Mouse (Mus musculus): ENCODE results near the gene Fcgrt. TPM values are rescaled to one million over a fixed set of nuclear protein-coding genes. Genes with fewer than 3 reads are reported as not detected.

Fcgrt gene
- total RNA-seq, 2 experiments from 2014 or later, result 16.5 to 18.7 TPM

DNA sequence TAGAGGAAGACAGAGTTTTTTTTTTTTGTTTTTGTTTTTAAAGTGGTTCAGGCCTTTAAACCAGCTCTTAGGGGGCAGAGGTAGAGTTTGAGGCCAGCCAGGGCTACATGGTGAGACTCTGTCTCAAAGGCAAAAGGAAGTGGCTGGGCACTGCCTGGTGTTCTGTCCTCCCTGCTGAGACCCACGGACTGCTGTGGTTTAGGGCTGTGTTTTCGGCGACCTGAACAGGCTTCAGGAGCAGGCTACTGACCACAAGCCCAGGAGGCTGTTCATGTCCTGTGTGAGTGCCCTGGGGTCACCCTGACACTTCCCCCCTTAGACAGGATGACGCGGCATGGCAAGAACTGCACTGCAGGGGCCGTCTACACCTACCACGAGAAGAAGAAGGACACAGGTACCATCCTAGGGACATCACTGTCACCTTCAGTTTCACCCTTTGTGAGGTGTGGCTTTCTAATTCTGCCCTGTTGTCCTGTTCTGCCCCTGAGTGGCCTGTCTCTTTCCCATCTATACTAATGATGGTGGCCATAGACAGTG, 30.4 kb downstream of the Fcgrt start:
- DNase-seq (ENCODE audit: extremely low spot score in 1 of 2, low spot score in 2 of 2), result no peak
- intact Hi-C loops (cut with DNase I), result no loop called here

DNA sequence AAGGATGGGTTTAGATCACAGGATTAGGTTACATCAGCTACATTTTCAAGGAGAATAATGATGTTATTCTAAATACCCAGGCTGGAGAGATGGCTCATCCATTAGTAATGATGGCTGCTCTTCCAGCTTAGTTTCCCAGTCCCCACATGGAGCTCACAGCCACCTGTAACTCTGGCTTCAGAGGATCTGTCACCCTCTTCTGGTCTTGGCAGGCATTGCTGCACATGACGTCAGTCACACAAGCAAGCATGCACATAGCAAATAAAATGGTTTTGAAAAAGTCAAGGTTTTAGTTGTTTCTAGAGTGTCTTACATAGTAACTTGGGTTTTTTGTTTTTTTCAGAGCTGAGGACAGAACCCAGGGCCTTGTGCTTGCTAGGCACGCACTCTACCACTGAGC, 31.4 kb downstream of the Fcgrt start:
- DNase-seq (ENCODE audit: extremely low spot score in 1 of 2, low spot score in 2 of 2), result no peak
- intact Hi-C loops (cut with DNase I), result no loop called here

DNA sequence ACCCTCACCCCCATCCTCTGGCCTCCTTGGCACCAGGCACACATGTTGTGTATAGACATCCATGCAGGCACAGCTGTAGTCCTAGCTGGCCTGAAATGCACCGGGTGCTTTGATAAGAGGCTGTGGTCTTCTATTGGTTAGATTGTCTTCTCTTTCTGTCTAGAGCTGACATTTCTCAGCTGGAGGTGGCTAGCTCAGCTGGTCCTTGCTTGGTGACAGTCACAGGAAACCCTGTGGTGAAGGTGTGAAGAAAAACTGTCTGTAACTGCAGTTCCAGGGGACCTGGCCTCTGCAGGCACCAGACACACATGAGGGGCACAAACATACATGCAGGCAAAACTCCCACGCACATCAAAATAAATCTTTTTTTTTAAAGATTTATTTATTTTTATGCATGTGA, 34.0 kb downstream of the Fcgrt start:
- intact Hi-C loops (cut with DNase I), result no loop called here
- no peak for DNase-seq (ENCODE audit: extremely low spot score in 1 of 2, low spot score in 2 of 2)

DNA sequence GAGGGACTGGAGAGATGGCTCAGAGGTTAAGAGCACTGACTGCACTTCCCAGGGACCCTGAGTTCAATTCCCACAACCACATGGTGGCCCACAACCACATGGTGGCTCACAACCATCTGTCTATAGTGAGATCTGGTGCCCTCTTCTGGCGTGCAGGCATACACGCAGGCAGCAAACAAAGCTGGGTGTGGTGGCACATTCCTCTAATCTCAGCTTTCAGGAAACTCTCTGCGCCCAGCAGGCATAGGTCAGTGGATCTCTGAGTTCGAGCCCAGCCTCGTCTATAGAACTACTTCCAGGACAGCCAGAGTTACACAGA, 35.7 kb downstream of the Fcgrt start:
- intact Hi-C loops (cut with DNase I), result no loop called here
- DNase-seq (ENCODE audit: extremely low spot score in 1 of 2, low spot score in 2 of 2), result peak in 1 of 2 experiments; percentile 65

DNA sequence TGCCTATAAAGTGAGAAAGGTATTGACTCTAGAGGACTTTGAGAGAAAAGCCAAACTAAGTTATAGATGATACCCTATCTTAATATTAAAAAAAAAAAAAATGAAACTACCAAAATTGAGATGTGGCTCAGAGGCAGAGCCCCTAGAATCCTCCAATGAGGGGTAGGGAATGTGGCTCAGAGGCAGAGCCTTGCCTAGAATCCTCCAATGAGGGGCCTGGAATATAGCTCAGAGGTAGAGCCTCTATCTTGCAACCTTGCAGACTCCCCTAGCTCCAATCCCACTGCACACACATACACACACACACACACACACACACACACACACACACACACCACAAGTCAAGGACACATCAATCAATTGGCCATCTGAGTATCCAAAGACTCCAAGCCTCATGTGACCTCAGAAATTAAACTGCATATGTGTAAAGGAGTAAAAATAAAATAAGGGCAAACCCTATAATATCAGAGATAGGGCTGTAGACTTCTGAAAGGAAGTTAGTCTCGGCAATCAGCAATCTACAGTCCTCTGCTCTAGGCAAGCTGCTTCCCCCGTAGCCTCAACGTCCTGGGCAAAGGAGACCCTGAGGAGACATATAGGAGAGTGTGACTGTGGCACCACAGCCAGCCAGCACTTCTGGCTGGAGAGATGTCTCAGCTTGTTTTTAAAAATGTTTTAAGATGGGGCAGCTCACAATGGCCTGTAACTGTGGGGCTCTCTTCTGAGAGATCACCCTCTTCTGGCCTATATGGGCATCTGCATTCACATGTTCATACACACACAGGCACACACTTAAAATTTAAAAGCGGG, 36.3 kb downstream of the Fcgrt start:
- intact Hi-C loops (cut with DNase I), result no loop called here
- no peak for DNase-seq (ENCODE audit: extremely low spot score in 1 of 2, low spot score in 2 of 2)

- intact Hi-C loops (cut with DNase I), result no loop called here
- peak; percentile 94 for DNase-seq (ENCODE audit: extremely low spot score in 1 of 2, low spot score in 2 of 2)
Observed at GRCm38 (mm10) chr7:45062239-45062835, 41.3 kb downstream of the Fcgrt start, which contains the start of the genes Nosip and Prrg2. Nosip (plus strand) TSS chr7:45062429. Prrg2 (minus strand) TSS chr7:45062677.

DNA sequence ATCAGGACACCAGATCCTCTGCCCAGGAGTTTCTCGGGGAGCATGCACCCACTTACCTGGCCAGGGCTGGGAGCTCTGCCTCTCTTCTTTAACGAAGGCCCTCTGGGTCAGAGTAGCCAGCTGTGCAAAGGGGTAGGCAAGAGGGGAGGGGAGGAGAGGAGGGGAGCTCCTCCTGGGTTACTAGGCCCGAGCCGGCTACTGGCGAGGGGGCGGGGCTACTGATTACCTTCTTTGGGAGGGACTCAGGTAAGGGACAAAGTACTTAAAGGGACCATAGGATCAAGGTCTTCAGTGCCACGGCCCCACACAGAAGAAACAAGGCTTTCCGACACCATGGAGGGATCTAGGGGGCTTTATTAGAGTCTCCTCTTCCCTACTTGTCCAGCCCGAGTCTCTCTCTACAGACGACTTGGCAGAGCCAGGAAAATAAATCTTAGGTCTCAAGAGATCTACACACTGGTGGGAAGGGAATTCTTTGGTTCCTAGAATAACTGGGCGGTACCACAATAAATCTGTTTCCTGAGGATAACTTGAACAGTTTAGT, 42.0 kb downstream of the Fcgrt start:
- intact Hi-C loops (cut with DNase I), result no loop called here
- DNase-seq (ENCODE audit: extremely low spot score in 1 of 2, low spot score in 2 of 2), result peak in 1 of 2 experiments; percentile 45

DNA sequence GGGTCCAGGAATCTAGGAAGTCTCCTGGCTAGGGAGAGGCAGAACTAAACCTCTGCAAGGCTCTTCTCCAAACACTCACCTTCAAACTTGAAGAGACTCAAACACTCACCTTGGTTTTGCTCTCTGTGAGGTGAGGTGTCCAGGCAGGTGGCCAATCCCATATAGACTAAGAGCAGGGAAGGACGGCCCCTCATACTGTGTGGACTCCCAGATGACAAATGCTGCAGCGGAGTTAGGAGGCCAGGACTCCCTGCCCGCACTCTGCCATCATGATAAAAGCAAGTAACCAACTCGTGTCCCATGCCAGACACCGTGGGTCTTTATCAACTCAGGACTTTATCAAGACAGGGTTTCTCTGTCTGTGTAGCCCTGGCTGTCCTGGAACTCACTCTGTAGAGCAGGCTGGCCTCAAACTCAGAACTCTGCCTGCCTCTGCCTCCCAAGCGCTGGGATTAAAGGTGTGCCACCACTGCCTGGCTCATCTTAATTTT, 43.0 kb downstream of the Fcgrt start:
- DNase-seq (ENCODE audit: extremely low spot score in 1 of 2, low spot score in 2 of 2), result no peak
- intact Hi-C loops (cut with DNase I), result no loop called here

- peak in 1 of 2 experiments; percentile 55 for DNase-seq (ENCODE audit: extremely low spot score in 1 of 2, low spot score in 2 of 2)
- intact Hi-C loops (cut with DNase I), result no loop called here
Observed at GRCm38 (mm10) chr7:45058607-45059571, 44.8 kb downstream of the Fcgrt start.

DNA sequence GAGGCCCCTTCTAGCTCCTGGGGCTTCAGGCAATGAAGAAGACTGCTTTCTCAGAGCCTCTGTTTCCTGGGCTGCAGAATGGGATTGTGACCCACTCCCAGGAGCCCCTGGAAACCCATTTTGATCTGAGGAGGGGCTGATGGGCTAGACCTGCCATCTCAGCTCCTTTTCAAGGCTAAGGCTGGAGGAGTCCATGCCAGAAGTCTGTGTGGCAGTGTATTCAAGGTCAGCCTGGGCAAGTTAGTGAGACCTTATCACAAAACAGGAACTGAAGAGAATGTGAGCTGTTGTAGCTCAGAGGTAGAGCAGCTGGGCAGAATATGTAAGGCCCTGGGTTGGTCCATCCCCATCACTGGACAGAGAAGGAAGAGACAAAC, 46.7 kb downstream of the Fcgrt start:
- DNase-seq (ENCODE audit: extremely low spot score in 1 of 2, low spot score in 2 of 2), result no peak
- intact Hi-C loops (cut with DNase I), result no loop called here

DNA sequence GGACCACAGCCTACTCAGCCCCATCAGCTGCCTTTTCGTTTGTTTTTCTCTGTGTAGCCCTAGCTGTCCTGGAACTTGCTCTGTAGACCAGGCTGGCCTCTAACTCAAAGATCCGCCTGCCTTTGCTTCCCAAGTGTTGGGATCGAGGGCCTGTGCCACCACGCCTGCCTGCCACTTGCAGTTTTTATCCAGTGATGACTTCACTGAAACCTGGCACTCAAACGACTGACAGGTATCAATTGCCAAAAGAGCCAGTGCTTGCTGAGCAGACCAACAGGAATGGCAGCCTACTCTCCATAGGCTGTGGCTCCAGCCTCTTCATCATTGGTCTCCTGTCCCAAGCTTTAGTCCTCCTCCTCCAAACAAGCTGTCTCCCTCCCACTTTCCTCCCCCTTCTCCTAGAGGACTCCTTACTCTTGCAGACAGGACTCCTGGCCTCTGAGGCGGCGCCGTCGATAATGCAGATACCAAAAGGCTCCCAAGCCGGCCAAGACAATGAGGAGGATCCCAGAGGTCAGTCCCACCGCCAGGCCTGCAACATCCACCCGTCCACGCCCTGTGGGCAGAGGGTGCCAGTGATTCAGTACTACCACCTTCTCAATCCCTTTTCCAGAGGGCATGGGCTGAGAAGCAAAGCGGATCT, 47.2 kb downstream of the Fcgrt start:
- DNase-seq (ENCODE audit: extremely low spot score in 1 of 2, low spot score in 2 of 2), result no peak
- intact Hi-C loops (cut with DNase I), result no loop called here

DNA sequence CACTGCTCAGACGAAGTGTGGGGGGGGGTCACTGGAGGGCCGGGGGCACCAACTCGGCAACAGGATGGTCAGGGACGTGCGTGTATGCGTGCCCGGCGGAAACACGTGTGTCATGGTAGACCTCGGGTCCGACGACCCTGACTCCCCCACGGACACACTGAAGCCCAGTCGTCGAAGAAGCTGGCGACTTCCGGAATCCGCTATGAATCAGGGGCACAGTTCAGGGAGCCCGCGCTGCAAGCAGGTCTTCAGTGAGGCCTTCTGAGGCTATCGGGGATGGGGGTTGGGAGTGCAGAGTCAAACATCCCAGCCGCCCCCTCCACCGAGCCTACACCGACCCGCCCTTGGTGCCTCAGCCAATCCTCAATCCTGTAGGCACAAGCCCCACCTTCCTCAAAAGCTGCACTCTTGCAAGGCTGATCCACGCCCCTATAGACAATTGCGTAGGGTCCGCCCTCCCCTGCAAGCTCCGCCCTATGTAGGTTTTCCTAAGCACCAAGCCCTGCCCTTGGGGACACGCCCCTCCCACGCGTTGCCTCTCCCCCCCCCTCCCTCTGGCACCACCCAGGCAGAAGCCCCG, 49.6 kb downstream of the Fcgrt start:
- intact Hi-C loops (cut with DNase I), result loop anchor here (5.0 kb wide), 1 partner anchor 37 kb away; the partner anchor contains the start of genes Rras and Scaf1
- DNase-seq (ENCODE audit: extremely low spot score in 1 of 2, low spot score in 2 of 2), result peak; percentile 94 to 97

DNA sequence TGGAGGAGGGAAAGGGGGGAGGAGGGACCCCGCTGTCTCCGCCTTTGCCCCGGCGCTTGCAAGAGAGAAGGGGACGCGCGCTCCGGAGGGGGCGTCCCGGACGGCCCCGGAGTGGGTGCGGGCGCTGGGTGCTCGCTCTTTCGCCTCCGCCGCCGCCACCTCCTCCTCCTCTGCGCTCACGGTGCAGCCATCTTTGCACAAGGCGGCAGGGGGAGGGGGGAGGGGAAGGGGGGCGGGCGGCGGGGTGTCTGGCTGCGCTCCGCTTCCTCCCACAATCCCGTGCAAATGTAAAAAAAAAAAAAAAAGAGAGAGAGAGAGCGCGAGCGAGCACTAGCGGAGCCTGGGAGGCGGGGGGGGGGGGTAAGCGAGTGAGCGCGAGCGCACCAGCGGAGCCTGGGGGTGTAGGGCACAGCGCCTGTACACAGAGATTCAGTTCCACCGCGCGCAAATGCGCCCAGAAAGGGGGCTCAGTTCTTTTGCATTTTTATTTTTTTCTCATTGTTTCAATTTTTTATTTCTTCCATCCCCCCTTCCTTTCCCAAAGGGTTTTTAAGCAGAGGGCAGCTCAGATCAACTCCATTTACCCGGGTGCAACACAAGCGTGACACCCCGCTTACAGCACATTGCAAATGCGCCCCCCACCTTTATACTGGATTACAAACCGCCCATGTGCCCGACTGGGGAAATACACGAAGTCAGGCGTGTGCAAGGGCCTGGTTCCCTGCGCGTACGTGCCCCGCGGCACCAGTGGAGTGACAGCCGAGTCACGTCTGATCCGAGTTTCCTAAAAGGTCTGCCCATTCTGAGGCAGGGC, 50.3 kb downstream of the Fcgrt start:
- intact Hi-C loops (cut with DNase I), result loop anchor here (5.0 kb wide), 1 partner anchor 36 kb away; the partner anchor contains the start of genes Rras and Scaf1
- peak; percentile 56 to 87 for DNase-seq (ENCODE audit: extremely low spot score in 1 of 2, low spot score in 2 of 2)

- no peak for DNase-seq (ENCODE audit: extremely low spot score in 1 of 2, low spot score in 2 of 2)
- intact Hi-C loops (cut with DNase I), result loop anchor here (5.0 kb wide), 1 partner anchor 35 kb away; the partner anchor contains the start of genes Rras and Scaf1
Observed at GRCm38 (mm10) chr7:45052862-45053116, 50.9 kb downstream of the Fcgrt start, which contains the start of gene Prr12. Prr12 (minus strand) TSS chr7:45052881.

- intact Hi-C loops (cut with DNase I), result loop anchor here (5.0 kb wide), 1 partner anchor 35 kb away; the partner anchor contains the start of genes Rras and Scaf1
Observed at GRCm38 (mm10) chr7:45052181-45052861, 51.3 kb downstream of the Fcgrt start.

GRCm38 (mm10) chr7:45051601-45051974, 52.1 kb downstream of the Fcgrt start:
- no peak for DNase-seq (ENCODE audit: extremely low spot score in 1 of 2, low spot score in 2 of 2)
- intact Hi-C loops (cut with DNase I), result loop anchor here (5.0 kb wide), 1 partner anchor 34 kb away; the partner anchor contains the start of genes Rras and Scaf1

More at GRCm38 (mm10) chr7:45052181-45052861, 51.3 kb downstream of the Fcgrt start:
- DNase-seq (ENCODE audit: extremely low spot score in 1 of 2, low spot score in 2 of 2), result peak in 1 of 2 experiments; percentile 72

Data from left cerebral cortex, postnatal 10 days (tissue).